Mouse (Mus musculus): ENCODE results near the gene Rps28.
A peak's percentile ranks its signal among the peaks of the same experiment; 100 is the strongest.
"Not testable (repeated sequence)": the region's sequence is repeated elsewhere in the genome, so short reads cannot be mapped to it uniquely, and the experiment has no call there.

Rps28 gene

GRCm38 (mm10) chr17:33824084-33824996 is at the start of gene Rps28, which contains the start of gene Ndufa7:
TSS of gene Rps28 (minus strand) at chr17:33824562.
TSS of gene Ndufa7 (plus strand) at chr17:33824572.
- peak; percentile 99 for DNase-seq

- not testable (repeated sequence) for DNase-seq
Measured at GRCm38 (mm10) chr17:33873537-33873936, 49.2 kb upstream of the Rps28 start, which contains the start of gene Gm7029. TSS of gene Gm7029 (plus strand) at chr17:33873837.

DNA sequence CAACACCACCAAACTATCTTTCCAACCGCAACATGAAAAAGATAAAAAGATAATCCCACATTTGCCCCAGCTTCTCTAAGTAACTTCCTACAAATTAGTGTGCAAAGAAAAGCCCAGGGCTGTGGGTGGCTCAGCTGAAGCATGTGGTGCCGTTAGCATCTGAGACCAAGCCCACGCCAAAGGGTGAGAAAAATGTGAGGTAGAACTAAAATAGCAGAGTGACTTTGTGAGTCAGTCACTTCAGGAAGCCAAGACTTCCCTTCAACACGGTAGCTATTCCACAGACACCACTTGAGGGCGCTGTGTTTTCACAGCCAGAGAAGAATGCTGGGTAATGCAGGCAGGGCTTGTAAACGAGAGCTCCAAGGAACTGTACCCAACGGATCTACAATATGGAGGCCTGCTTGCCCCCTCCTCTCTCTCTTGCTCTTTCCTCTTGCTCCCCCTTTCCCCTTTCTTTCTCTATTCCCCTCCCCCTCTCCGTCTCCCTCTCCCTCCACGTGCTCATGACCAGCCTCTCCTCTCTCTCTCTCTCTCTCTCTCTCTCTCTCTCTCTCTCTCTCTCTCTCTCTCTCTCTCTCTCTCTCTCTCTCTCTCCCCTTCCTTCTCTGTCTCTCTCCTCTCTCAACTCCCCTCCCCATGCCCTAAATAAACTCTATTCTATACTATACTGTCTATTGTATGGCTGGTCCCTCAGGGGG is 41.1 kb upstream of the Rps28 start:
- peak; percentile 79 for DNase-seq

- DNase-seq: no peak
Measured at GRCm38 (mm10) chr17:33857816-33858215, 33.5 kb upstream of the Rps28 start.

DNA sequence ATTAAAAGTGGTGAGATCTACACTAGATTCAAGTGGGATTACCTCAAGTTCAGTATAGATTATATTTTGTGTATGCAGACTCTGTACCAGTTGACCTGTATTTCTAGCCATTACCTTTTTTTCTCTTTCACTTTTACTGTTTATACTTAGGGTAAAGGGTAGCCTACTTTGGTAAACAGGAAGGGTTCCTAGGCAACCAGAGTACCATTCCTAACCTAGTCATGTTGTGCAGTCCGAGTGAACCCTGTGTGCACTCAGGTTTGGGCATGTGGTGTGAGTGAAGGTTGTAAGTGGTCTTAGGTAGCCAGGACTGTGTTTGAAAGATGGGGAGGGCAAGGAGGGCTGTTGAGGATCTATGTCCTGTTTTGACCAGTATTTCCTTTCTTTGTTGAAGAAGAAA is 27.0 kb upstream of the Rps28 start:
- no peak for DNase-seq

DNA sequence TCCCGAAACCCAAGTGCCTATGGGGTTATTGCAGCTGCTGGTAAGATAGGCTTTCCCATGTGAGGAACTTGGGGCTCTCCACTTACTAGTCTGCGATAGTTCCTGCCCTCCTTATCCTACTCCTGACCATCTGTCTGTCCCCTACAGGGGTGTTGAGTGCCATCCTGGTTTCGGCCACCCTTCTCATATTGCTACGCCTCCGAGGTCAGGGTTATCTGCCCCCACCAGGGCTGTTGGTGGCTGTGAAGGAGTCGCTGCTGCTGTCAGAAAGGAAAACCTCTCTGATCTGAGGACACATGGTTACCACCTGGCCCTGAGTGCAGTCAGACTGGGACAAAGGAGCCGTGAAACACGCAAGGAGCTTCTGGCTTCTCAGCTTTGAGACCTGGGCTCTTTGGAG is 23.8 kb upstream of the Rps28 start:
- no peak for DNase-seq

DNA sequence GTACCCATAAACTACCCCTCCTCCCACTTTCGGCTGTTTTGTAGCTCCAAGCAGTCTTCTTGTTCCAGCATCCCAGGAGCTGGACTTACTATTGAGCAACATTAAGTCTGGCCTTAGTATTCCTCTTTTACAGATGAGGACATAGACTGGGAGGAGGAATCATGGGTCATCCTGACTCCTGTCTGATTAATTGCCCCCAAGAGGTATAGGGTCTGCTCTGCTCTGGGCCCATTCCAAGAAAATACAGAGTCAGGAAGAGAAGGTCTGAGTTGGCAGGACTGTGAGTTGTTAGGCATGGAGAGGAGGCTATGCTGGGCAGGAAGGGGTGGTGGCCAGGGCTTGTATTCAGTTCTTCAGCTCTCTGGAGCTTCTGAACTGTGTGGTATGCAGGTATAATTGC is 19.8 kb upstream of the Rps28 start:
- no peak for DNase-seq

GRCm38 (mm10) chr17:33842966-33843795 is 18.8 kb upstream of the Rps28 start, which contains the start of gene Cd320:
TSS of gene Cd320 (plus strand) at chr17:33843091.
- DNase-seq: peak; percentile 91

DNA sequence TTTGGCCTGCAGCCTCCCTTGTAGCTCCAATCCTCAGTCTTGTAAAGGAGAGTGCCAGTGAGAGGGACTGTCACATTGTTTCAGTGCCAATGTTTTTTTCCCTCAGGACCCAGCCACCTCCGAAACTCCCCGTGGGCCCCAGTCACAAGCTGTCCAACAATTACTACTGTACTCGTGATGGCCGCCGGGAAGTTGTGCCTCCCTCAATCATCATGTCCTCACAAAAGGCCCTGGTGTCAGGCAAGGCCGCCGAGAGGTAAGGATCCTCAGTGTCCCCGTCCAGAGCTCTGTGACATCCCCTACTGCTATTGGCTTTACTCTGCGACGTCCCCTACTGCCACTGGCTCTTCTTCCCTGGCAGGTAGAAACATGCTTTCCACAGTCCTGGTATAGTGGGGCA is 5.2 kb upstream of the Rps28 start:
- DNase-seq: no peak

DNA sequence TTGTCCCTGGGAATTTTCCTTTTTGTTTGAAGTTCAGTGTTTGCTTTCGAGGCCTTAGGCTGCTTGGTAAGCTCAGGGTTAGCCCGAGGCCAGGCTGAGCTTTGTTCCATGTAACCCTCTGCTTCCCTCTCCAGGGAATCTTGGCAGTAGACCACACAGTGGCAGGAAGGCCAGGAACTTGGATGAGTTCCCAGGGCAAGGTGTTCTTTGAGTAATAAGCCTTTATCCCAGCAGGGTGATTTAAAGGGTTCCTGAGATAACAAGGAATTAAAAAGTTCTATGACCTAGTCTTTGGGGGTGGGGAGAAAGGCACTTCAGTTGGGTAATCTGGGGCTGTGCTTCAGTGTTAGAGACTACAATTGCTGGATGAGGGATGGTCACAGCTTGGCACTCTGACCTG is 4.5 kb upstream of the Rps28 start:
- no peak for DNase-seq

GRCm38 (mm10) chr17:33826850-33827249 is 2.5 kb upstream of the Rps28 start:
- peak; percentile 69 for DNase-seq

DNA sequence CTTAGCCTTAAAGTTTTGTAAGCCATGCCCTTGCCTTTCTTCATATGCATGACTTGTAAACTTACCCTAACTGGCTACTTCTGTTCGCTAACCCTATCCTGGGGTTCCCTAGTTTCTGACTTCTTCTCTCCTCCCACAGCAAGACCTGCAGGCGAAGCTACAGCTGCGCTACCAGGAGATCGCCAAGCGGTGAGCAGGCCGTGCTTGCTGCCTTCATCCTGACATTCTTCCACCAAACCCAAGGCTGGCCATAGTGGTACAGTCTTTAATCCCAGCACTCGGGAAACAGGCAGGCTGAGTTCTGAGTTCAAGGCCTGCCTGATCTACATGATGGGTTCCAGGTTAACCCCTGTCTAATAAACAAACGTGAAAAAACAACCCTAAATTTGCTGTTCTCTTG is 1.1 kb upstream of the Rps28 start:
- no peak for DNase-seq

GRCm38 (mm10) chr17:33824997-33825330 is 602 bp upstream of the Rps28 start:
- DNase-seq: not testable (repeated sequence)

- not testable (repeated sequence) for DNase-seq
Measured at GRCm38 (mm10) chr17:33823171-33823570, 1.2 kb downstream of the Rps28 start.

- DNase-seq: no peak
Measured at GRCm38 (mm10) chr17:33822436-33822959, 1.9 kb downstream of the Rps28 start.

DNA sequence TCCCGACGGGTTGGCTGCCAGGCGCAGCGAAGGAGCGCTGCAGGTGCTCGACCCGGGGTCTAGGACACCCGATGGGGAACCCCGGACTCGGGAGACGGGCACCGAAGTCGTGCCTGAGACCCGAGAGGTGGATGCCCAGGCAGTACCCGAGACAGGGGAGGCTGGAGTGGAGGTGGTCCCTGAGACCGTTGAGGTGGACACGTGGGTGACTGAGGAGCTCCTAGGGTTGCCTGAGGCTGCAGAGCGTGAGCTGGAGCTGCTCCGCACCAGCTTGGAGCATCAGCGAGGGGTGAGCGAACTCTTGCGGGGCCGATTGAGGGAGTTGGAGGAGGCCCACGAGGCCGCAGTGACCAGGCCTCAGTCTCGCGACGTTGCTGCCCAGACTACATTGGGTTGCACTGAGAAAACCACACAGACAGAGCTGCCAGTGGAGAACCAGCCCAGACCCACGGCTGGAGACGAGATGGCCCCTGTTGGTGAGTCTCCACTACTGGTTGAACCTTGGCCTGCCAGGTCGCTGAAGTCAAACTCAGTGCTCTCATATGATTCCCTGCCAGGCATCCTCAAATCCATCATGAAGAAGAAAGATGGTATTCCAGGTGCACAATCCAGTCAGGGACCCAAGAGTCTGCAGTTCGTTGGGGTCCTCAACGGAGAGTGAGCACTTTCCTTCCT is 6.3 kb downstream of the Rps28 start:
- no peak for DNase-seq

DNA sequence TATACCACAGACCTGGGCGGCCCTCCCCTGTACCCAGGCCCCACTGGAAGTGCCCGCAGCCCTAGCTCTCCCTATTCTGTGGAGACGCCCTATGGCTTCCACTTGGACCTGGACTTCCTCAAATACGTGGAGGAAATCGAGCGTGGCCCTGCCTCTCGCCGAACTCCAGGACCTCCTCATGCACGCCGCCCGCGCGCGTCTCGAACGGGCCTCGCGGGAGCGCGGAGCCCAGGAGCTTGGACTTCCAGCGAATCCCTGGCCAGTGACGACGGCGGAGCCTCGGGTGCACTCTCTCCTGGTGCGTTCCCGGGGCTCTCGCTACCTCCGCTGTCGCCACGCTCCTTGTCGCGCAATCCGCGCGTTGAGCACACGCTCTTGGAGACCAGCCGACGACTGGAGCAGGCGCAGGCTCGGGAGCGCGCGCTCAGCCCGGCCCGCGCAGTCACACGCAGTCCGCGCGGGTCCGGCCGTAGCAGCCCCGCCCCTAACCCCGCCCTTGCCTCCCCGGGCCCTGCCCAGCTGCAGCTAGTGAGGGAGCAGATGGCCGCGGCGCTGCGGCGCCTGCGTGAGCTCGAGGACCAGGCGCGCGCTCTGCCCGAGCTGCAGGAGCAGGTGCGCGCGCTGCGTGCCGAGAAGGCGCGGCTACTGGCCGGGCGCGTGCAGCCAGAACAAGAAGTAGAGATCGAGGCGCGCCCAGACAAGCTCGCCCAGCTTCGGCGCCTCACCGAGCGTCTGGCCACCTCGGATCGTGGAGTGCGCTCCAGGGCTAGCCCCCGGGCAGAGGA is 7.0 kb downstream of the Rps28 start:
- peak; percentile 82 for DNase-seq

GRCm38 (mm10) chr17:33816612-33817011 is 7.8 kb downstream of the Rps28 start:
- no peak for DNase-seq

- no peak for DNase-seq
Measured at GRCm38 (mm10) chr17:33815399-33815798, 9.0 kb downstream of the Rps28 start.

- DNase-seq: no peak
Measured at GRCm38 (mm10) chr17:33812990-33813389, 11.4 kb downstream of the Rps28 start.

DNA sequence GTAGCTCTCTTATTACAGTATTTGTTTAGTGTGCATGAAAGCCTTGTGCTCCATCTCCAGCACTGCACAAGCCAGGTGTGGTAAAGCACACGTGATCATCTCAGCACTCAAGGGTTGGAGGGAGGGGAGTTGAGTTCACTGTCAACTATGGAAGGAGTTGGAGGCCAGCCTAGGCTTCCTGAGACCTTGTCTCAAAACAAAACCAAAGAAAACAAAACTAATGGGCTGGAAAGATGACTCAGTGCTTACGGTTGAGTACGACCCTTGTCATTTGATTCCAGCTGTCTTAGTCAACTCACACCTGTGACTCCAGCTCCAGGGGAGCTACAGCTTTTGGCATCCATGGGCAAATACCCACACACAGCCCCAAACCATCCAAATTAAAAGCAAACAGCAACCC is 11.9 kb downstream of the Rps28 start:
- no peak for DNase-seq

Measured in thymus, postnatal 25 days (tissue).